Mouse (Mus musculus) liver, embryonic 16.5 days (tissue): ENCODE results near the gene Folr2. TPM values are rescaled to one million over a fixed set of nuclear protein-coding genes. Genes with fewer than 3 reads are reported as not detected.

Experiments used
- ATAC-seq: fragments of 200-750 bp; cut with Nextera tagmentation; 2 replicates; pipeline ENCODE4 v1.8.0; 2017; ENCODE audit warnings: low read depth, mild to moderate bottlenecking, moderate number of reproducible peaks, moderate library complexity
- H3K27ac ChIP-seq: fragments of 300-500 bp; sonication (generic); 2 replicates; pipeline ENCODE4 v1.5.1; 2014; ENCODE audit warnings: mild to moderate bottlenecking, low read length
- H3K27me3 ChIP-seq: fragments of 300-500 bp; sonication (generic); 2 replicates; pipeline ENCODE4 v1.6.1; 2014; ENCODE audit warnings: low read depth, low read length, mixed read lengths; ENCODE audit not compliant: control insufficient read depth, insufficient read depth
- H3K36me3 ChIP-seq: fragments of 300-500 bp; sonication (generic); 2 replicates; pipeline ENCODE4 v1.6.1; 2014; ENCODE audit warnings: mild to moderate bottlenecking; ENCODE audit not compliant: control insufficient read depth, insufficient read depth
- H3K4me1 ChIP-seq: fragments of 300-500 bp; sonication (generic); 2 replicates; pipeline ENCODE4 v1.6.1; 2014; ENCODE audit warnings: low read depth, low read length, mixed read lengths; ENCODE audit not compliant: control insufficient read depth
- H3K4me2 ChIP-seq: fragments of 300-500 bp; sonication (generic); 2 replicates; pipeline ENCODE4 v1.6.1; 2014; ENCODE audit warnings: low read depth, low read length, mixed read lengths
- H3K4me3 ChIP-seq: fragments of 300-500 bp; sonication (generic); 2 replicates; pipeline ENCODE4 v1.5.1; 2014; ENCODE audit warnings: low read depth, mild to moderate bottlenecking, low read length
- H3K9ac ChIP-seq: fragments of 300-500 bp; sonication (generic); 2 replicates; pipeline ENCODE4 v1.6.1; 2014; ENCODE audit warnings: low read depth, low read length
- H3K9me3 ChIP-seq: fragments of 300-500 bp; sonication (generic); replicated peaks from 2 replicates; pipeline ENCODE4 v1.6.1; 2016; ENCODE audit warnings: low read length; ENCODE audit not compliant: control insufficient read depth
- WGBS: fragments of 180-500 bp; shearing (Covaris S2); extraction: QIAGEN DNeasy Blood & Tissue Kit; methylation state at CpG from one replicate; pipeline ENCODE4 v1.1.7; 2014; ENCODE audit not compliant: insufficient replicate concordance; 5-methylcytosine and 5-hydroxymethylcytosine counted together
- polyA plus RNA-seq: library from polyadenylated mRNA; unstranded; fragments of >200 nt; fragmentation: Nextera tagmentation; extraction: Ambion mirVana; gene quantifications from 2 replicates; pipeline ENCODE4 v1.2.1, GENCODE M21; 2015

The Folr2 gene
- polyA plus RNA-seq, 1 experiment from 2014 or later: 6.4 TPM

- no peak overlapping the region for H3K4me3 ChIP-seq
- no peak overlapping the region for H3K9ac ChIP-seq
- ATAC-seq: no peak
- no peaks in the 10 kb centered on the region for H3K4me1 ChIP-seq
- no peak overlapping the region for H3K4me2 ChIP-seq
- no peaks in the 10 kb centered on the region for H3K36me3 ChIP-seq
- 64% methylated on average over 7 of the region's 7 CpGs for WGBS
- no peaks in the 10 kb centered on the region for H3K27me3 ChIP-seq
- no peak overlapping the region for H3K27ac ChIP-seq
- no peaks in the 10 kb centered on the region for H3K9me3 ChIP-seq
Measured at GRCm38 (mm10) chr7:101869163-101869500, 12.1 kb upstream of the Folr2 start.

GRCm38 (mm10) chr7:101868241-101869162, 11.5 kb upstream of the Folr2 start:
- no peak overlapping the region for H3K4me3 ChIP-seq
- ATAC-seq: no peak

GRCm38 (mm10) chr7:101867482-101867881, 10.5 kb upstream of the Folr2 start:
- no peak overlapping the region for H3K4me2 ChIP-seq
- no peak for ATAC-seq
- H3K9ac ChIP-seq: no peak overlapping the region
- no peak overlapping the region for H3K4me3 ChIP-seq
- H3K9me3 ChIP-seq: no peaks in the 10 kb centered on the region
- H3K27me3 ChIP-seq: no peaks in the 10 kb centered on the region
- WGBS: 81% methylated on average over 4 of the region's 4 CpGs
- no peaks in the 10 kb centered on the region for H3K4me1 ChIP-seq
- no peak overlapping the region for H3K27ac ChIP-seq
- no peaks in the 10 kb centered on the region for H3K36me3 ChIP-seq

More at GRCm38 (mm10) chr7:101868241-101869162, 11.5 kb upstream of the Folr2 start:
- Histone ChIP-seq H3K4me2 (no peak overlapping the region), H3K27me3 (no peaks in the 10 kb centered on the region), H3K9ac (no peak overlapping the region), H3K36me3 (no peaks in the 10 kb centered on the region), H3K4me1 (no peaks in the 10 kb centered on the region), H3K27ac (no peak overlapping the region), H3K9me3 (no peaks in the 10 kb centered on the region)
- WGBS: 65% methylated on average over 13 of the region's 13 CpGs

GRCm38 (mm10) chr7:101866491-101867265, 9.7 kb upstream of the Folr2 start:
- H3K9ac ChIP-seq: no peak overlapping the region
- H3K27me3 ChIP-seq: no peaks in the 10 kb centered on the region
- no peak overlapping the region for H3K4me2 ChIP-seq
- H3K4me3 ChIP-seq: no peak overlapping the region
- H3K36me3 ChIP-seq: no peaks in the 10 kb centered on the region
- no peak for ATAC-seq
- 70% methylated on average over 11 of the region's 11 CpGs for WGBS
- H3K9me3 ChIP-seq: no peaks in the 10 kb centered on the region
- no peaks in the 10 kb centered on the region for H3K4me1 ChIP-seq
- H3K27ac ChIP-seq: no peak overlapping the region

- Histone ChIP-seq H3K27ac (no peak within 1 kb of the TSS), H3K4me1 (no peaks in the 10 kb centered on the region), H3K36me3 (no peaks in the 10 kb centered on the region), H3K27me3 (no peaks in the 10 kb centered on the region), H3K9ac (no peak within 1 kb of the TSS), H3K9me3 (no peaks in the 10 kb centered on the region), H3K4me2 (no peak within 1 kb of the TSS), H3K4me3 (no peak within 1 kb of the TSS)
- 32% methylated on average over 3 of the region's 3 CpGs for WGBS
- no peak for ATAC-seq
Measured at GRCm38 (mm10) chr7:101863415-101863814, 6.4 kb upstream of the Folr2 start, which contains the start of gene Anapc15. Gene Anapc15, plus strand, starts transcription at chr7:101863715.

- Histone ChIP-seq H3K27ac (no peak overlapping the region), H3K4me2 (no peak overlapping the region), H3K9me3 (no peaks in the 10 kb centered on the region), H3K27me3 (no peaks in the 10 kb centered on the region), H3K4me1 (no peaks in the 10 kb centered on the region), H3K4me3 (no peak overlapping the region), H3K36me3 (no peaks in the 10 kb centered on the region), H3K9ac (no peak overlapping the region)
- no peak for ATAC-seq
- 53% methylated on average over 3 of the region's 3 CpGs for WGBS
Measured at GRCm38 (mm10) chr7:101862291-101862690, 5.3 kb upstream of the Folr2 start.

GRCm38 (mm10) chr7:101860978-101861377, 4.0 kb upstream of the Folr2 start:
- Histone ChIP-seq H3K36me3 (no peaks in the 10 kb centered on the region), H3K4me3 (no peak overlapping the region), H3K9me3 (no peaks in the 10 kb centered on the region), H3K27ac (no peak overlapping the region), H3K27me3 (no peaks in the 10 kb centered on the region), H3K4me2 (no peak overlapping the region), H3K9ac (no peak overlapping the region), H3K4me1 (no peaks in the 10 kb centered on the region)
- no peak for ATAC-seq

GRCm38 (mm10) chr7:101858362-101858761, 1.4 kb upstream of the Folr2 start:
- Histone ChIP-seq H3K4me3 (no peak overlapping the region), H3K4me2 (no peak overlapping the region), H3K9me3 (no peaks in the 10 kb centered on the region), H3K9ac (no peak overlapping the region), H3K4me1 (no peaks in the 10 kb centered on the region), H3K36me3 (no peaks in the 10 kb centered on the region), H3K27me3 (no peaks in the 10 kb centered on the region), H3K27ac (no peak overlapping the region)
- WGBS: 59% methylated on average over 9 of the region's 9 CpGs
- no peak for ATAC-seq

- Histone ChIP-seq H3K9me3 (no peaks in the 10 kb centered on the region), H3K4me3 (no peak overlapping the region), H3K36me3 (no peaks in the 10 kb centered on the region), H3K27me3 (no peaks in the 10 kb centered on the region), H3K4me1 (no peaks in the 10 kb centered on the region), H3K4me2 (no peak overlapping the region), H3K9ac (no peak overlapping the region), H3K27ac (no peak overlapping the region)
- WGBS: 42% methylated on average over 2 of the region's 2 CpGs
- no peak for ATAC-seq
Measured at GRCm38 (mm10) chr7:101853816-101854215, 3.2 kb downstream of the Folr2 start.
